Mouse (Mus musculus) bone marrow, adult 2 months (tissue): ENCODE data around the gene Ptger2.
"Not testable (repeated sequence)": the region's sequence is repeated elsewhere in the genome, so short reads cannot be mapped to it uniquely, and the experiment has no call there.

Source experiments
- CTCF ChIP-seq: fragments of 200-500 bp; IDR thresholded peaks from 2 replicates; pipeline ENCODE4 v1.5.1; 2011; ENCODE audit warnings: low read length, control low read depth; ENCODE audit not compliant: control insufficient read depth, insufficient read depth
- POLR2A ChIP-seq: fragments of 200-500 bp; IDR thresholded peaks from 2 replicates; pipeline ENCODE4 v1.6.1; 2011; ENCODE audit warnings: low read depth, mild to moderate bottlenecking, control low read depth, low read length, borderline replicate concordance; ENCODE audit not compliant: control insufficient read depth

- peak; percentile 50 for TF ChIP-seq CTCF
- TF ChIP-seq POLR2A: not testable (repeated sequence)
Measured at GRCm38 (mm10) chr14:44977278-44977677, 10.7 kb upstream of the Ptger2 start.
